Mouse (Mus musculus): Measurements from ENCODE around the gene Awat2.
A peak's percentile ranks its signal among the peaks of the same experiment; 100 is the strongest.
"Not testable (repeated sequence)": the region's sequence is repeated elsewhere in the genome, so short reads cannot be mapped to it uniquely, and the experiment has no call there.

Gene Awat2

GRCm38 (mm10) chrX:100442617-100443016 lies at the start of gene Awat2:
Awat2 (minus strand) TSS chrX:100442717.
- DNase-seq: not testable (repeated sequence)

- peak; percentile 50 to 67 for DNase-seq
Measured at GRCm38 (mm10) chrX:100480317-100480716, 37.8 kb upstream of the Awat2 start.

GRCm38 (mm10) chrX:100475569-100476223 lies 33.2 kb upstream of the Awat2 start:
- DNase-seq: no peak

GRCm38 (mm10) chrX:100471491-100471890 lies 29.0 kb upstream of the Awat2 start:
- no peak for DNase-seq

- DNase-seq: no peak
Measured at GRCm38 (mm10) chrX:100470126-100470525, 27.6 kb upstream of the Awat2 start.

GRCm38 (mm10) chrX:100468047-100468446 lies 25.5 kb upstream of the Awat2 start:
- no peak for DNase-seq

GRCm38 (mm10) chrX:100443532-100443931 lies 1.0 kb upstream of the Awat2 start:
- no peak for DNase-seq

GRCm38 (mm10) chrX:100432311-100432710 lies 10.2 kb downstream of the Awat2 start:
- DNase-seq: no peak

- no peak for DNase-seq
Measured at GRCm38 (mm10) chrX:100428693-100429092, 13.8 kb downstream of the Awat2 start, which contains the start of gene Otud6a. Otud6a (plus strand) TSS chrX:100429013.

GRCm38 (mm10) chrX:100409245-100409644 lies 33.3 kb downstream of the Awat2 start:
- DNase-seq: no peak

- DNase-seq: no peak
Measured at GRCm38 (mm10) chrX:100401657-100402056, 40.9 kb downstream of the Awat2 start.

GRCm38 (mm10) chrX:100400900-100401299 lies 41.6 kb downstream of the Awat2 start:
- DNase-seq: no peak

- DNase-seq: no peak
Measured at GRCm38 (mm10) chrX:100395026-100395425, 47.5 kb downstream of the Awat2 start.

GRCm38 (mm10) chrX:100394223-100394861 lies 48.2 kb downstream of the Awat2 start:
- DNase-seq: no peak

- DNase-seq: peak; percentile 8
Measured at GRCm38 (mm10) chrX:100392304-100392703, 50.2 kb downstream of the Awat2 start.

GRCm38 (mm10) chrX:100389887-100390286 lies 52.6 kb downstream of the Awat2 start:
- DNase-seq: peak; percentile 11 to 21

GRCm38 (mm10) chrX:100356974-100357373 lies 85.5 kb downstream of the Awat2 start:
- DNase-seq: no peak

Data from cerebellum, adult 18-20 months (tissue).